In the genomic region with DNA sequence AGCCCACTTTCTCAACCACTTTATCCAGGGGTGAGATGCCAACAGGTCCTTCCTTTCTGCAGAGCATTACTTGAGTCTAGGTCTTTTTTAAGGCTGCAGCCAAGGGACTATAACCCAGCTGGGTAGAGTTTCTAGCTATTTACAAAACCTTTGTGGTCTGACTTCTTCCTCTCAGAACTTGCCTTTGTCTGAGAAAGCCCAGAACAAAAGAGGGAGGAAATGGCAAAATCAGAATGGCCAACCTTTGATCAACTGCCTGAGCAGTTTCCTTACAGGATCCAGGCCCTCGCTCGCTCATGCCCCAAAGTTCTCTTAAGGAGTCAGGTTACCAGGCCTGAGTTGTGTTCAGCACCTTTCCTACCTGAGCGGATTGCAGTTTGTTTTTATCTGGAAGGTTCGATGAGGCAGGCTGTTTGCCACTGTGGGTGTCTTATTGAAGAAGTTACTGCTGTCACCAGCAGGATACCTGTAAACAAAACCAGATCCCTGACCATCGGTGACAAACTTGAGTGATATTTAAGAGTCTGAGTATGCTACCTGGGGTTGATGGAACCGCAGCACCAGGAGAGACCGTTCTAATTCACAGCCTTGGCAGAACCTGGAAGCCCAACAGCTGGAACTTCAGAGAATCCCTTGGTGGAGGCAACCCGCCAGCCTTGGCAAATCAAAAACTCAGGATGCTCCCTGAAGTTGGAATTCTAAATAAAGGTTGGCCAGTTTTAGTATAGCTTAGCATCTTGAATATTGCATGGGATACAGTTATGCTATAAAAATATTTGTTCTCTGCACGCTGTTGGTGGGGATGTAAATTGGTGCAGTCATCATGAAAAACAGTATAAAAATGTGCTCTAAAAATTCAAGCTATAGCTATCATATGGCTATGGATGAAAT, we compare ENCODE assay signal across 9 mouse cellular contexts. TPM values are rescaled to one million over a fixed set of nuclear protein-coding genes. Genes with fewer than 3 reads are reported as not detected.
DNase-seq lines count a peak whose midpoint lies in the region; ATAC-seq and TF ChIP-seq lines count a peak whose summit lies in the region.
"Had no signal": no experiment of that assay in that cellular context is flagged by ENCODE, and none has a peak within 500 bp of the region (broad histone marks: within the 10 kb centered on the region; RNA-seq: fewer than 3 reads in every experiment).

No protein-coding gene starts in this region.

- DNase-seq in heart, postnatal 14 days: no peak
- DNase-seq in midbrain, embryonic 11.5 days (ENCODE audit: low spot score, missing footprints): peak; percentile 72
- no peak for DNase-seq in midbrain, postnatal 0 days (ENCODE audit: low spot score)
- peak; percentile 85 for DNase-seq in R1 (ENCODE audit: low read depth, low spot score)
- DNase-seq in gastrocnemius, postnatal 10 days: no peak
- DNase-seq: layer of hippocampus, adult 9-11 months; liver had no signal

- no peaks in the 10 kb centered on the region for H3K27me3 ChIP-seq in heart, embryonic 15.5 days
- H3K27me3 ChIP-seq in midbrain, embryonic 11.5 days (ENCODE audit: control insufficient read depth, insufficient read depth, low read length): no peaks in the 10 kb centered on the region
- no peaks in the 10 kb centered on the region for H3K27me3 ChIP-seq in midbrain, postnatal 0 days (ENCODE audit: insufficient read depth, low read length)
- H3K27me3 ChIP-seq in limb, embryonic 12.5 days: no peaks in the 10 kb centered on the region

- 0 out of 2 replicates have a peak, but pooled peaks cover 3% of the 10 kb centered on the region for H3K4me1 ChIP-seq in heart, embryonic 15.5 days (replicated peaks)
- H3K4me1 ChIP-seq in midbrain, embryonic 11.5 days (ENCODE audit: control insufficient read depth, insufficient read depth, low read length): no peaks in the 10 kb centered on the region
- H3K4me1 ChIP-seq in midbrain, postnatal 0 days (ENCODE audit: insufficient read depth, low read length): no peaks in the 10 kb centered on the region
- H3K4me1 ChIP-seq in limb, embryonic 12.5 days (replicated peaks): no peaks in the 10 kb centered on the region

- no peak overlapping the region for H3K4me2 ChIP-seq in heart, embryonic 15.5 days
- H3K4me2 ChIP-seq in midbrain, embryonic 11.5 days: no peak overlapping the region
- no peak overlapping the region for H3K4me2 ChIP-seq in midbrain, postnatal 0 days (ENCODE audit: low read depth, low read length, poor library complexity, severe bottlenecking)
- H3K4me2 ChIP-seq in limb, embryonic 12.5 days: no peak overlapping the region

- no peak overlapping the region for H3K9ac ChIP-seq in heart, embryonic 15.5 days
- H3K9ac ChIP-seq in midbrain, embryonic 11.5 days (ENCODE audit: low read length): no peak overlapping the region
- no peak overlapping the region for H3K9ac ChIP-seq in midbrain, postnatal 0 days (replicated peaks; ENCODE audit: low read length, poor library complexity, severe bottlenecking)
- no peak overlapping the region for H3K9ac ChIP-seq in limb, embryonic 12.5 days (replicated peaks)

- no peak for TF ChIP-seq CTCF in midbrain, postnatal 0 days (IDR thresholded peaks at IDR 0.05)

- no peak overlapping the region for H3K4me3 ChIP-seq in heart, embryonic 15.5 days
- H3K4me3 ChIP-seq in midbrain, embryonic 11.5 days (ENCODE audit: low read depth, low read length): no peak overlapping the region
- H3K4me3 ChIP-seq in midbrain, postnatal 0 days (ENCODE audit: low read depth, low read length): no peak overlapping the region
- no peak overlapping the region for H3K4me3 ChIP-seq in limb, embryonic 12.5 days (replicated peaks)

- no peaks in the 10 kb centered on the region for H3K36me3 ChIP-seq in heart, embryonic 15.5 days
- H3K36me3 ChIP-seq in midbrain, embryonic 11.5 days (ENCODE audit: control insufficient read depth, insufficient read depth, low read length): no peaks in the 10 kb centered on the region
- no peaks in the 10 kb centered on the region for H3K36me3 ChIP-seq in midbrain, postnatal 0 days (ENCODE audit: insufficient read depth, low read length)
- no peaks in the 10 kb centered on the region for H3K36me3 ChIP-seq in limb, embryonic 12.5 days

- H3K9me3 ChIP-seq in heart, embryonic 15.5 days (replicated peaks): no peaks in the 10 kb centered on the region
- H3K9me3 ChIP-seq in midbrain, embryonic 11.5 days (ENCODE audit: control insufficient read depth, low read length): no peaks in the 10 kb centered on the region
- H3K9me3 ChIP-seq in midbrain, postnatal 0 days (ENCODE audit: low read length): no peaks in the 10 kb centered on the region
- no peaks in the 10 kb centered on the region for H3K9me3 ChIP-seq in limb, embryonic 12.5 days

- WGBS in heart, embryonic 15.5 days: 61% methylated on average over 9 of the region's 9 CpGs
- 72% methylated on average over 9 of the region's 9 CpGs for WGBS in midbrain, embryonic 11.5 days
- 73% methylated on average over 9 of the region's 9 CpGs for WGBS in midbrain, postnatal 0 days
- 65% methylated on average over 9 of the region's 9 CpGs for WGBS in limb, embryonic 12.5 days

- intact Hi-C loops in heart, postnatal 14 days (cut with DNase I): loop anchor here (2.0 kb wide), 1 partner anchor 83 kb away; no protein-coding TSS in a partner anchor

- ATAC-seq in heart, embryonic 15.5 days (replicated peaks; ENCODE audit: insufficient number of reproducible peaks, insufficient read depth, low FRiP score, low read depth): no peak
- no peak for ATAC-seq in midbrain, embryonic 11.5 days (ENCODE audit: low FRiP score)
- ATAC-seq in midbrain, postnatal 0 days (ENCODE audit: low FRiP score): no peak
- no peak for ATAC-seq in limb, embryonic 12.5 days (ENCODE audit: insufficient number of reproducible peaks, insufficient read depth, low FRiP score, low TSS enrichment, low read depth)

- peak overlapping the region; percentile 46 for H3K27ac ChIP-seq in heart, embryonic 15.5 days
- H3K27ac ChIP-seq in midbrain, embryonic 11.5 days (ENCODE audit: low read depth, low read length): no peak overlapping the region
- no peak overlapping the region for H3K27ac ChIP-seq in midbrain, postnatal 0 days (ENCODE audit: low read depth, low read length)
- 0 out of 2 replicates have a peak overlapping the region, but pooled peaks have one; percentile 31 for H3K27ac ChIP-seq in limb, embryonic 12.5 days

RNA-seq across cellular contexts. Expression of a gene that starts 33.4 kb away (rescaled TPM):
- 328 and 364 TPM in 2 replicates for polyA plus RNA-seq in heart, embryonic 15.5 days (2015; fragmentation: Nextera tagmentation; extraction: Ambion mirVana)
- total RNA-seq in heart, postnatal 14 days (2021): 10 to 100 TPM; 41.6 to 46.0 TPM
- 172 and 190 TPM in 2 replicates for polyA plus RNA-seq in midbrain, embryonic 11.5 days (2014; fragmentation: Nextera tagmentation; extraction: Ambion mirVana)
- total RNA-seq in midbrain, postnatal 0 days (2014; rRNA removed): 56.2 and 65.8 TPM in 2 replicates
- 85.1 and 93.8 TPM in 2 replicates for polyA plus RNA-seq in midbrain, postnatal 0 days (2015; fragmentation: Nextera tagmentation; extraction: Ambion mirVana)
- 200 and 209 TPM in 2 replicates for polyA plus RNA-seq in limb, embryonic 12.5 days (2016; fragmentation: Nextera tagmentation; extraction: Ambion mirVana)
- total RNA-seq in gastrocnemius, postnatal 10 days (2021): 10 to 100 TPM; 38.5 to 46.5 TPM

Comparison
In these comparisons a context has a peak if more than half of its experiments do, and no peak if none do; other contexts are left out.
1. DNase-seq: peak in midbrain, embryonic 11.5 days (single experiment) and R1 (single experiment); none in heart, postnatal 14 days (0 of 2), midbrain, postnatal 0 days (single experiment) and gastrocnemius, postnatal 10 days (single experiment).
2. H3K27ac ChIP-seq: peak in heart, embryonic 15.5 days (single experiment) and limb, embryonic 12.5 days (single experiment); none in midbrain, embryonic 11.5 days (single experiment) and midbrain, postnatal 0 days (single experiment).